Mouse (Mus musculus) B cell, adult (primary cell): Measurements from ENCODE around the gene Rpl34. TPM values are rescaled to one million over a fixed set of nuclear protein-coding genes. Genes with fewer than 3 reads are reported as not detected.

Experiments used
- total RNA-seq: library from RNA; stranded (reverse); gene quantifications from 4 replicates; pipeline ENCODE4 v1.2.4, GENCODE M21; 2023; ENCODE audit not compliant: inconsistent age

The Rpl34 gene
- 1,497 to 1,733 TPM (median 1,645 TPM) in 4 replicates for total RNA-seq

DNA sequence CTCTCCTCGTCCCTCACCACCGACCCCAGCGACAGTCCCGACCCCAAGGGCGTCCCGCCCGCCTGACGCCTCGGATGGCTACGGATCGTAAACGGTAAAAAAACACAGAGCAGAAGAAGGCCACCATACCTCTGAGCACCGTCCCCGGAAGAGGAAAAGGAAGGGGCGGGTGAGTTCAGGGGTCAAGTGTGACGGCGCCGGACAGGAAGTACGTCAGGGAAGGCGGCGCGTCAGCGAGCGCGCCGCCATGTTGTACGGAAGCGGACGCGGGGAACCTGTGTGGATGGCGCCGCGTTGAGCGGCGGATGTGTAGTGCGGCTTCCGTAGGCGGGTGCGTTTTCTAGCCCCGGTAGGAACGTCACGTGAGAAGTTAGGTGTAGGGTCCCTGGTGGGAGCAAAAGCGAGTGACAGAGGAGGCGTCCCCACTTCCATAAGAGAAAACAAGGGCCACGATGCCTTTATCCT lies at the start of gene Rpl34:
Gene Rpl34, minus strand, starts transcription at position 210 of the 465 bp plus-strand sequence.

DNA sequence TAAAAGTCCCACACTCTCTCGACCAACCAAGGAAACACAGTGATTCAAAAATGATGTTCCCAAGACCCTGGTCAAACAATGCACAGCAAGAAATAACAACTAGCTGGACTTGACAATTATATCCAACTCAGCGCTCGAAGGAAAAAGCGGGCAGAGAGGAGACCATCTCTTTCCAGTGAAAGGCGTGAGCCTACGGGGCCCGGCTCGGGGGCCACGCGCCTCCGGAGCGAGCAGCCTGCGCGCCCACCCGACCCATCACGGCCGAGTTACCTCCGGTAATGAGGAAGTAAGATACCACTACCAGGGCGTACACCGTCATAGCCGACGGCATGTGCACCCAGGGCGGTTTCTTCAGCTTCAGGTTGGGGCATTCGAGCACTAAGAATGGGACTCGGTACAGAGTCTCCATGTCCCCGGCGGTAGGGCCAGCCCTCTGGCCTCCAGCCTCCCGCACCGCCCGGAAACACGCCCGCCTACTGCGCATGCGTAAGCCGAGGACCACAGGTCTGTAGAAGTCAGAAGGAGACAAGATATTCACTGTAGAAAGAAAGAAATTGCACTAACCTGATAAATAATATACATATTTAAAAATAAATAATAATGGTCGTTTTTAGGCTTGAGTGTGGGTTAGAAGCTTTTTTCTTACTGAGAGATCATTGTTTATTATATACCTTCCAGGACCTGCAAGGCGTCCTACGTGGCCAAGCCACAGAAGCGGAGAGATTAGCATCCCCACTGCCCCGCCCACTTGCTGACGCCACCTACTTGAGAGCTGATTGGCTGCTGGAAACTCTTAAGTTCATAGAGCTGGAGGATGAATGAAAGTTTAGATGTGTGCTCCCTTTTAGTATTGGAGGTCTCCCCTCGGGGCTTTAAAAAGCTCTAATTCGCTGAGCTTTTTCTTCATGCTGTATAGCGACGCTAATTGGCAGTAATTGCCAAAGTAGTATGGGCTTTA lies 21.0 kb downstream of the Rpl34 start, which contains the start of gene Ostc:
Gene Ostc, minus strand, starts transcription at position 478 of the 958 bp plus-strand sequence.

Other genes with a start within 250 kb of the Rpl34 start
- gene Etnppl, start 113.0 kb downstream of the Rpl34 start, total RNA-seq, result not detected in 4 replicates
- 60.2 to 71.6 TPM (median 60.6 TPM) in 4 replicates for gene Ostc, start 21.0 kb downstream of the Rpl34 start, total RNA-seq